Mouse (Mus musculus) stomach, postnatal 0 days (tissue): Measurements from ENCODE around the gene Pdhb.

Source experiments
- CTCF ChIP-seq: IDR thresholded peaks from 2 replicates; pipeline ENCODE4 v1.5.1; 2016; ENCODE audit warnings: antibody characterized with exemption, low read depth, mild to moderate bottlenecking, moderate library complexity
- EP300 ChIP-seq: optimal IDR thresholded peaks from 2 replicates; pipeline ENCODE3; 2016; ENCODE audit warnings: antibody characterized with exemption

DNA sequence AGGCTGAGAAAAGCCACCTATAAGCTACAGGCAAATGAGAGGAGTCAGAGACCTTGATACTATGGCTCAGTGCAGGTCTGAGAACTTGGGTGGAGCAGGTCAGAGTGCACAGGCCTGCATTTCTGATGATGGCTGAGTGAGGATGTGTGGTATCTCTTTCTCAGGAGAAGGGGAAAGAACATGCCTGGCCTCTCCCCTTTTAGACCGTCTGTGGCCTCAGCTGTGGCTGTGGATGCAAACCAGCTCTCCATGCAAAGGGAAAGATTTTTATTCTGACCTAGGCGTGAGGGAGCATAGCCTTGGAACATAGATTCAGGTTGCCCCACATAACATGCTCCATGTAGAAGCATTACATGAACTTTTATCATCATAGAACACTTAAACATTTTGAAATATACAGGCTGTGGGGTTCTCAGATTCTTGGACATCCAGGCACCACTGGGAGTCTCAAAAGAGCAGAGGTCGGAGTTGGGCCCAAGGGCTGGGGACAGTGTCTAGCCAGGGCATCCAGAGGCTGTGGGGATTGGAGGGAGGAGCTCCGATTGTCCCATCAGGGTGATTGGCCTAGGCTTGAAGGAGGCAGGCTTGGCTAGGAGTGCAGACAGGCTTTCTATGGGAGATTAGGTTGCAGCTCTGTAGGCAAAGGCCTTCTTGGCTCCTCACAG lies 7.7 kb upstream of the Pdhb start:
- TF ChIP-seq CTCF (no peak), EP300 (no peak)
